Mouse (Mus musculus) lung, postnatal 14 days (tissue): ENCODE results near the gene Amd1.

ENCODE experiments used
- DNase-seq: peaks from one replicate; pipeline ENCODE4 v3.0.0; 2021

The Amd1 gene

GRCm38 (mm10) chr10:40302140-40302985 is at the start of gene Amd1:
Gene Amd1, minus strand, starts transcription at chr10:40302186.
- DNase-seq = peak; percentile 100

GRCm38 (mm10) chr10:40351156-40351555 is 49.2 kb upstream of the Amd1 start:
- DNase-seq = no peak

GRCm38 (mm10) chr10:40350245-40350932 is 48.4 kb upstream of the Amd1 start:
- no peak for DNase-seq

- peak; percentile 62 for DNase-seq
Measured at GRCm38 (mm10) chr10:40349631-40350177, 47.7 kb upstream of the Amd1 start.

GRCm38 (mm10) chr10:40348566-40349536 is 46.9 kb upstream of the Amd1 start:
- peak; percentile 96 for DNase-seq

GRCm38 (mm10) chr10:40347461-40347954 is 45.5 kb upstream of the Amd1 start:
- no peak for DNase-seq

GRCm38 (mm10) chr10:40346776-40347403 is 44.9 kb upstream of the Amd1 start:
- no peak for DNase-seq

GRCm38 (mm10) chr10:40342036-40342435 is 40.0 kb upstream of the Amd1 start:
- no peak for DNase-seq

GRCm38 (mm10) chr10:40339351-40339964 is 37.5 kb upstream of the Amd1 start, which contains the start of gene Cdk19:
Gene Cdk19, plus strand, starts transcription at chr10:40339564.
- no peak for DNase-seq

GRCm38 (mm10) chr10:40332864-40333263 is 30.9 kb upstream of the Amd1 start:
- DNase-seq = no peak

- DNase-seq = no peak
Measured at GRCm38 (mm10) chr10:40330262-40330661, 28.3 kb upstream of the Amd1 start.

GRCm38 (mm10) chr10:40328004-40328551 is 26.1 kb upstream of the Amd1 start:
- DNase-seq = no peak

- DNase-seq = no peak
Measured at GRCm38 (mm10) chr10:40320306-40320705, 18.3 kb upstream of the Amd1 start.

GRCm38 (mm10) chr10:40316841-40317585 is 15.0 kb upstream of the Amd1 start:
- DNase-seq = no peak

- no peak for DNase-seq
Measured at GRCm38 (mm10) chr10:40312781-40313180, 10.8 kb upstream of the Amd1 start.

- no peak for DNase-seq
Measured at GRCm38 (mm10) chr10:40309884-40310635, 8.1 kb upstream of the Amd1 start.

- no peak for DNase-seq
Measured at GRCm38 (mm10) chr10:40307826-40308583, 6.0 kb upstream of the Amd1 start.

GRCm38 (mm10) chr10:40305989-40306388 is 4.0 kb upstream of the Amd1 start:
- DNase-seq = no peak
